Mouse (Mus musculus) c-Kit-positive CD71-positive TER-119-positive erythroid progenitor cells, embryonic 14.5 days (primary cell): ENCODE measurements around the gene Nob1.

Experiments
- DNase-seq: peaks from one replicate; pipeline ENCODE4 v3.0.0-alpha.2; 2013; ENCODE audit warnings: low spot score

Gene Nob1

GRCm38 (mm10) chr8:107424597-107425229 is at the start of gene Nob1:
Gene Nob1 (minus strand): TSS chr8:107425051.
- DNase-seq: peak; percentile 98

GRCm38 (mm10) chr8:107473369-107473768 is 48.5 kb upstream of the Nob1 start:
- DNase-seq: no peak

- no peak for DNase-seq
These were observed 47.7 kb upstream of the Nob1 start for GRCm38 (mm10) chr8:107472403-107473100.

- no peak for DNase-seq
These were observed 45.5 kb upstream of the Nob1 start for GRCm38 (mm10) chr8:107470302-107470701.

- DNase-seq: no peak
These were observed 44.0 kb upstream of the Nob1 start for GRCm38 (mm10) chr8:107468811-107469302.

GRCm38 (mm10) chr8:107466642-107467041 is 41.8 kb upstream of the Nob1 start:
- peak; percentile 31 for DNase-seq

GRCm38 (mm10) chr8:107465332-107465990 is 40.6 kb upstream of the Nob1 start:
- no peak for DNase-seq

GRCm38 (mm10) chr8:107462423-107462822 is 37.6 kb upstream of the Nob1 start:
- DNase-seq: no peak

- no peak for DNase-seq
These were observed 33.4 kb upstream of the Nob1 start for GRCm38 (mm10) chr8:107458281-107458680.

GRCm38 (mm10) chr8:107457725-107458124 is 32.9 kb upstream of the Nob1 start:
- DNase-seq: no peak

GRCm38 (mm10) chr8:107455268-107455667 is 30.4 kb upstream of the Nob1 start:
- peak; percentile 42 for DNase-seq

- no peak for DNase-seq
These were observed 28.5 kb upstream of the Nob1 start for GRCm38 (mm10) chr8:107453386-107453785.

GRCm38 (mm10) chr8:107451414-107452066 is 26.7 kb upstream of the Nob1 start:
- DNase-seq: no peak

GRCm38 (mm10) chr8:107449655-107450054 is 24.8 kb upstream of the Nob1 start:
- DNase-seq: no peak

- no peak for DNase-seq
These were observed 24.3 kb upstream of the Nob1 start for GRCm38 (mm10) chr8:107449130-107449529.

GRCm38 (mm10) chr8:107448382-107448889 is 23.6 kb upstream of the Nob1 start:
- DNase-seq: no peak

GRCm38 (mm10) chr8:107447713-107448112 is 22.9 kb upstream of the Nob1 start:
- DNase-seq: no peak

GRCm38 (mm10) chr8:107444626-107445025 is 19.8 kb upstream of the Nob1 start:
- no peak for DNase-seq

- peak; percentile 55 for DNase-seq
These were observed 15.2 kb upstream of the Nob1 start for GRCm38 (mm10) chr8:107439880-107440625.

- no peak for DNase-seq
These were observed 12.9 kb upstream of the Nob1 start for GRCm38 (mm10) chr8:107437711-107438110.

- DNase-seq: peak; percentile 82
These were observed 12.1 kb upstream of the Nob1 start for GRCm38 (mm10) chr8:107436841-107437421.
